Mouse (Mus musculus) adrenal gland, postnatal 4 days (tissue): ENCODE measurements around the gene Nrbf2. TPM values are rescaled to one million over a fixed set of nuclear protein-coding genes. Genes with fewer than 3 reads are reported as not detected.

ENCODE experiments used
- DNase-seq, 2 experiments: peaks; one replicate each; pipeline ENCODE4 v3.0.0; 2021 to 2022; ENCODE audit warnings: low spot score in 2 of 2, mixed read lengths in 2 of 2
- long read RNA-seq, 2 experiments: library from polyadenylated mRNA; stranded (forward); transcript quantifications; one replicate each; pipeline ENCODE4 v2.0.0; 2021
- total RNA-seq, 2 experiments: library from RNA; stranded (reverse); gene quantifications; 2 replicates each; pipeline ENCODE4 v1.2.3; 2021

Nrbf2 gene
- total RNA-seq, result 10 to 100 TPM; 15.5 to 16.3 TPM
- long read RNA-seq, experiment 1, transcript Nrbf2-201 (4 exons, 1,813 nt), result major isoform, 16 of 16 reads
- long read RNA-seq, experiment 1, partial matches to known transcripts, result 0 of 16 reads
- long read RNA-seq, experiment 1, other reads (novel, unspliced or antisense), result 0 of 16 reads
- long read RNA-seq, experiment 2, transcript Nrbf2-201 (4 exons, 1,813 nt), result major isoform, 31 of 36 reads
- long read RNA-seq, experiment 2, partial matches to known transcripts, result 1 of 36 reads
- long read RNA-seq, experiment 2, other reads (novel, unspliced or antisense), result 4 of 36 reads

DNA sequence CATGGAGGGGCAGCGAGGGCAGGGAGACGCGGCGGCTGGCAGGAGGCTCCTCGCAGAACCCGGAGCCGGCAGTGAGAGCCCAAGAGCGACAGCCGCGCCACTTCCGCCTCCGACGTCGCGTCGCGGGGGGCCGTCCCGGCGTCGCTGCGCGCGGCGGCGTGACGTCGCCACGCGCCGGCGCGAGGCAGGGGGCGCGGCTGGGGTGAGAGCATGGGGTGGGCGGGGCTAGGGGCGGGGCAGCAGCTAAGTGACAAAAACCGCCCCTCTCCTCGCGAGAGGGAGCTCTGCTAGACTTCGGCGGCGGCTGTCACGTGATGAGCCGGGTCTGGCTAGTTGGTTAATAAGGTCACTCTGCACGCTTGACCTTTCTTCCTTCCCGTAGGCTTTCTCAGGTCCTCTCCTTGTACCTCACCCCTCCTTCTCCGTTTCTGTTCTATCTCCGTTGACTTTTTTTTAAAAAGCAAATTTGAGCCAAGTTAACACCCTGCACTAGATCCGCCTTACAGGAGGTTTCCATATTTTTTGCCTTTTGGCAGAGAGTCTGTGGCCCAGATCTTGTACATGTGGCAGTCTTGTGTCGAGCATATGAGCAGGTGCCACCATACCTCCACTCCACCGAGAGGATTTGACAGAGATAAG is at the start of gene Nrbf2:
TSS of gene Nrbf2 (minus strand) at position 130 of the 639 bp plus-strand sequence.
- DNase-seq, result peak; percentile 55 to 62

DNA sequence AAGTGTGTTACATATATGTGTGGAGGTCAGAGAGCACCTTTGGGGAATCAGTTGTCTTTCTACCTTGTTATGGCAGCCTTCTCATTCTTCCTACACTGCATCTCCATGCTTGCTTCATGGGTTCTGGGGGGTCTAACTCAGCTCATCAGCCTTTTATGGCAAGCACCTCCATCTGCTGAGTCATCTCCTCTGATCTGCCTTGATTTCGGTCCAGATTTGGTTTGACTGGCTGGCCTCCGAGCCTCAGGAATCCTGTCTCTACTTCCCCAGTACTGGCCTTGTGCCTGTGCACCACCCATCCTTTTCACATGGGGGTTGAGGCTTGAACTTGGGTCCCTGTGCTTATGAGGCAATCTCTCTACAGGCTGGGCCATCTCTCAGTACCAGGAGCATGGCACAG is 45.5 kb upstream of the Nrbf2 start:
- no peak for DNase-seq

DNA sequence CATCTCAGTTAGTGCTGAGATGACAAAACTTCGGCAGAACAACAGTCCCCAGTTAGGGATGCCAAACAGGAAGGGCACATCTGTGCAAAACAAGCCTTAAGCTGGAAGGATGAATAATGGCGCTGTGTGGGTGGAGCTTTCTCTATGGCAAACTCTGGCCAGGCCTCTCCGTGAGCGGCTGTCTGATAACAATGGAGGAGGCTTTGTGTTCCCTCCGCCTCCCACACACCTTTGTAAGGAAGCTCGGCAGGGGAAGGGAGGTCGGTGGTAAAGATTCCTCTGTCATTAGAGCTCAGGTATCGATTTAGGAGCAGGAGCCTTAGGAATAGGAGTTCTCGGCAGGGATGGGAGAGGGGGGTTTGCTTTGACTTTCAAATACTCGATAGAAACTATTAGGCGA is 44.6 kb upstream of the Nrbf2 start:
- DNase-seq, result no peak

DNA sequence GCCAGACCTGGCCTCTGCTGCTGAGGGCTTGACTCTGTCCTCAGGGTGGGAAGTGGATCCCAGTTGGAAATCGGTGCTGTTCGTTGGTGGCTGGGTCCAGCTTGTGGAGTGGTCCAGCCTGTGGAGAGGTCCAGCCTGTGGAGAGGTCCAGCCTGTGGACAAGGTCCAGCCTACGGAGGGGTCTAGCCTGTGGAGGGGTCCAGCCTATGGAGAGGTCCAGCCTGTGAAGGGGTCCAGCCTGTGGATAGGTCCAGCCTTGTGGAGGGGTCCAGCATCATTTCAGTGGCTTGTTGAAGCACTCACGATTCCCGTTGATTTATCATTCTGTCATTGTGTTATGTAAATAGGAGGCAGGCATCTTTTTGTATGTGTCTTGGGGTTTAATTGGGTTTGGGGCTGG is 43.1 kb upstream of the Nrbf2 start:
- no peak for DNase-seq

DNA sequence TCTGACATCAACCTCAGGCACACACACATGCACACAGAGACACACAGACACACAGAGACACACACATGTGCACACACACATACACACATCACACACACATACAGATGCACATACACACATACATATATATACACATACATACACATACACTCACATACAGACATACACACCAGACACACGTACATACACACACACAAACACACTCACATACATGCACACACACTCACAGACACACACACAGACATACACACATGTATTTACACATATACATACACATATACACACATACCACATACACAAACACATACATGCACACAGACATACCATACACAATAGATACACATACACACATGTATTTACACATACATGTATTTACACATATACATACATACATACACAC is 38.9 kb upstream of the Nrbf2 start:
- DNase-seq, result no peak

DNA sequence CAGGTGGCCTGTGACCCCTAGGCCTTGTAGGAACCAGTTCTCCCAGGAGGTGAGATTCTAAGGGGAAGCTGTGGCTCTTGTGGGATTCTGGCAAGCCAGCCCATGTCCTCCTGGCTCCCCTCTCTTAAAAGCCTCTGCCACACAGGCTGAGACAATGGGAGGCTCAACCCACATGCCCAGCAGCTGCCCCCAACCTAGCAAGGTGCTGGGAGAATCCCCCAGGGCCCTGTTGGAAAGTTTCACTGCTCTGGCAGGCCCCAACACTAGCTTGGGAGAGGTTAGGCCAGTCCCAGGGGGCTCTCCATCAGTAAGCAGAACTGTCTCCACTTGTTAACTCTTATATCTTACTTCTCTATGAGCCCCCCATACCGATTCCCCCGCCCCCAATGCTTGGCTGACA is 36.3 kb upstream of the Nrbf2 start:
- no peak for DNase-seq

DNA sequence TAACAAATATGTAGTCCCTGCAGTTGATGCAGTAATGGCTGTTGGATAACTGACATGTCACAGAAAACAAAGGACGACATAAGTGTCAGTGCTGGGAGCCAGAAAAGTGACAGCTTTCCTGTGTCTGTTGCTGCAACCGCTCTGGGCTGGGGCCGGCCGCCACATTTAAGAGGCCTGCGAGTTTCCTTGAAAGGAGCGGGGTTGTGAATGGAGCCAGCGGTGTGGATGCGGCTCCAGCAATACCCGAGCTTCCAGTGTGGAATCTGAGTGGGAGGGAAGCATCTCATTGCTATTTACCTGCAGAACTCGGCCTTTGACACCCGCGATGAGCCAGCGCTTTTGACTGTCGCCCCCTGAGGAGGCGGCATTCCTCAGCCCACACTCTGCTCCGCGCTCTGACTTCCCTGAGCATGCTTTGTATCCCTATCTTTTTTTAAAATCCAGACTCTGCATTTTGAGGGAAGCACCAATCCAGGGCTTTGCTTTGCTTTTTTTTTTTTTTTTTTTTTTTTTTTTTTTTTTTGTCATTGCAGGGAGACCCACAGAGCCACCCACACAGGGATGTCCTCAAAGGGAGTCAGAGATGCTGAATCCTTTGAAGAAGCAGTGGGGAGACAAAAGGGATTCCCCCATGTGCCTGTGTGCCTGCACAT is 35.2 kb upstream of the Nrbf2 start:
- DNase-seq, result no peak

DNA sequence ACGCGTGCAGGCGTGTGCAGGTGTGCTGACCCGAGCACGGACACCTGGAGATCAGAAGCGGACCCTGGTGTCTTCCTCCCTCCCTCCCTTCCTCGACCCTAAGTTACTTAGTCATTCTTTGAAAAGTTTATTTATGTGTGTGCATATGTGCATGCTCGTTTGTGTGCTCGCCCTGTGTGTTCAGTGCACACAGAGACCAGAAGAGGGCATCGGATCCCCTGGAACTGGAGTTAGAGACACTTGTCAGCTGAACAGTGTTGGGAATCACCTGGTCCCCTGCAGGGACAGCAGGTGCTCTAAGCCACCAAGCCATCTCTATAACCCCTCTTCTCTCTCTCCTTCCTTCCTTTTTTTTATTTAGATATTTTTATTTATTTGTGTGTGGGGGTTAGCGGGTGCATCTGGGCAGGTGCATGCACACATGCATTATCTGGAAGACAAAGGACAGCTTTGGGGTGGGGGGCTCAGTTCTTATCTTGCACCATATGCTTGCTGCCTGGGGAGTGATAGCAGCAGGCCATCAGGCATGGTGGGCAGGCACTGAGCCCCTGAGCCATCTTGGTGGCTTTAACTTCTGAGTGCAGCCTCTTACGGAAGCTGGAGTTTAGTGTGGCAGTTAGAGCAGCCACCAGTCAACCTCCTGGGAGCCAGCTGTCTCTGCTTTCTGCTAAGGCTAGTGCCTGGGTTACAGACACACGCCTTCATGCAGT is 34.1 kb upstream of the Nrbf2 start:
- DNase-seq, result no peak

DNA sequence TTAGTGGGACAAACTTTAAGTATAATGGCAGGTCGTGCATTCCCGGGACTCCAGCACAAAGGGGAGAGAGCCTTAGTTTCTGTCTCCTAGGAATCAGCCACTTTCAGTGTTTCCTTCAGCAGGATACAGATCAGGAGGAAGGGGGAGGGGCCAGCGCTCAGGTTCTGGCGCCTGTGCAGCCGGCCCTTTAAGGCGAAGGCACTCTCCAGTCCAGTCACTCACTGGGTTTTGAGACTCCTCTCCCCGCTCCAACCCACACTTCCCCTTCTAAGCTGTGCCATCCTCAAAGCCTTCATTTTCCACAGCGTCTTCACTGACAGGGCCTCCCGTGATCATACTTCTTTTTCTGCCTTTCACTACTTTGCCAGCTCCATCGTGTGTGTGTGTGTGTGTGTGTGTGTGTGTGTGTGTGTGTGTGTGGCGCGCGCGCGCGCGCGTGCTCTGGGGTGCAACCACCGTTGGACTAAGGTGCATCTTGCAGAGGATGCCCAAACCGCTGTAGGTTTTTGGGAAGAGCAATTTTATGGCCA is 32.9 kb upstream of the Nrbf2 start:
- DNase-seq, result no peak

DNA sequence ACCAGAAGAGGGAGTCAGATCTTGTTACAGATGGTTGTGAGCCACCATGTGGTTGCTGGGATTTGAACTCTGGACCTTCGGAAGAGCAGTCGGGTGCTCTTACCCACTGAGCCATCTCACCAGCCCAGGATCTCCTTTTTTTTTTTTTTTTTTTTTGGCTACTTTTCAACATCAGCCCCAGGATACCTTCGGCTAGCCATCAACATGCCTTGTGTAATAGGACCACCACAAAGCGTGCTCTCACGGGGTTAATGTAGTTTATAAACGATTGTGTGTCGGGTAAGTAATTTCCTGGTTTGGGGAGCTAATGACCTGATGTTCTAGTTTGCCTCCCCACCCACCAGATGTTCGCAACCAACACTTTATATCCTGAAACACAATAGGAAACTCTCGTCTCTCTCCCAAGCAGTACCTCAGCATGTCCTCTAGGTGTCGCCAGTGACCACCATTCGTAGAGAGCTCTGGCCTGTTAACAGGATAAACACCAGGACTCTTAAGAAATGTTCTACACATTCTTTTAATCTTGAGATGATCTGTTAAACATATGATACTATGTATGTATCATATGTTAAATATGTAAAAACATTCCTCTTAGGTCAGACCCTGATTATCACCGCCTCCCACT is 29.8 kb upstream of the Nrbf2 start:
- DNase-seq, result no peak

DNA sequence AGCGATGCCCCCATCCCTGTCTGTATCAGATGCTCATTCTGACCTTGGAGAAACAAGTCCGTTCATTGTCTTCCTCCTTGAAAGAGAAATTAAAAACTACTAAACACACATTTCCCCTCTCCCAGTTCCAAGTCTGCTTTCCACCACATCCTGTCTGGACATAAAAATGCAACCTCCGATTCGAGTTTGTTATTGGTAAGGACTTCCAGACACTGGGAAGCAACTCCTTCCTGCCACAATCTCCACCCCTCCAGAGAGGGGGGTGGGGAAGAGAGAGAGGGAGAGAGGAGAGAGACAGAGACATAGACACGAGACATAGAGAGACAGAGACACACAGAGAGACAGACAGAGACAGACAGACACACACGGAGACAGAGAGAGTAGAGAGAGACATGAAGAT is 27.4 kb upstream of the Nrbf2 start:
- DNase-seq, result no peak

DNA sequence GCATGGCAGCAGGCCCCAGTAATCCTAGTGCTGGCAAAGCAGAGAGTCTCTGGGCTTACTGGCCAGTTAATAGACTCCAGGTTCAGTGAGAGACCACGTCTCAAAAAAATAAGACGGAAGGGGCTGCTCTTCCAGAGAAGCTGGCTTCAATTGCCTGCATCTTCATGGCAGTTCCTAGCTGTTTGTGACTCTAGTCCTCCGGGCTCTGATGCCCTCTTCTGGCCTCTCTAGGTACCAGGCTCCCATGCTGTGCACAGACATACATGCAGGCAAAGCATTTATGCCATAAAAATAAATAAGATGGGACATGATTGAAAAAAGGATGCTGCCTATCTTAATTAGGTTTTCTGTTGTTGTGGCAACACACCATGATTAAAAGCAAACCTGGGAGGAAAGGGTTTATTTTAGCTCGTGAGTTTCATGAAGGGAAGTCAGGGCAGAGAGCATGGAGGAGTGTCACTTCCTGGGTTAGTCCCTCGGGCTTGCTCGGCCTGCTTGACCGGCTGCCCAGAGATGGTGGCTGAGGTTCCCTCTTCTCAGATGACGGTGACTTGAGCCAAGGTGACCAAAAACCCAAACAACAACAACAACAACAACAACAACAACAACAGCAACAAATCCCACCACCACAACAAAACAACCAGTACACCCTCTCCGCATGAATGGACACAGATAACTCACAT is 26.3 kb upstream of the Nrbf2 start:
- DNase-seq, result peak in 1 of 2 experiments; percentile 43

DNA sequence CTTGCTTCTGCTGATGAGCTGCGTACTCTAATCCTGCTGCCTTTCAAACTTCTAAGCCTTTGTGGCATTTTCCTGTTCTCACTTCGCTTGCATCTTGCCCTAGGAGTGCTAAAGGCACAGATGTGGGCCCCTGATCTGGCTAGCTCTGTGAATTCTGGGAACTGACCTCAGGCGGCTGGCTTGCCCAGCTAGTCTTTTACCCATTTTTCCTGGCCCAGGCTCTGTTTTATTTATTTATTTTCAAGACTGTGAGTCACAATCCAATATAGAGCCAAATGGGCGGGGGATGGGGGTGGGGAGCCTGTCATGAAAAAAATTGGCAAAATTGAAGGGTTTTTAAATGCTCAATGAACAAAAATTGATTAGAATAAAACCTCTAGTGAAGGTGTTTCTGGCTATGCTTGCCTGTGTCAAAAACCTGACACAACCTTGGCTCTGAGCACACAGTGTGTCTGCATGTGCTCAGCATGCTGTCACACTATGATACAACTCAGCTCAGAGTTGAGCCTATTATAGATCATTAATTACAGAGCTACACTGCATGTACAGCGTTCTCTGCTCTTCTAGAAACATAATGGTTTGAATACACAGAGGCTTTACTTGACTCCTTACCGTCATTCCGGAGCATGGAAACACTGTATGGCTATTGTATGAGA is 24.5 kb upstream of the Nrbf2 start:
- DNase-seq, result no peak

DNA sequence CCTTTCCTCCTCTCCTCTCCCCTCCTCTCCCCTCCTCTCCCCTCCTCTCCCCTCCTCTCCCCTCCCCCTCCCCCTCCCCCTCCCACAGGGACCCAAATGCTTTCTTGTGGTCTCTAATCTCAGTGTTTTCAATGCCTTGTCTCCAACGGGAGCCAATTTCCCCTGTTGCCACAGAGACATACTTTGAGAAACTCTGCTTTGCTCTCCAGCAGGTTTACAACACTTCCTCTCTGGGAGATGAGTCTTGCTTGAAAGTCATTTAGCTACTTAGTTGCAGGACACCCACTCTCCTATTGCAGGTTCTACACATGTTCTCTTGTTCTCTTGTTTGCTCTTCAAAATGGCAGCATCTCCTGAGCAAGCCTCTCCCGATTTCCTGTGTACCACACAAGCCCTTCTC is 17.2 kb upstream of the Nrbf2 start:
- no peak for DNase-seq

DNA sequence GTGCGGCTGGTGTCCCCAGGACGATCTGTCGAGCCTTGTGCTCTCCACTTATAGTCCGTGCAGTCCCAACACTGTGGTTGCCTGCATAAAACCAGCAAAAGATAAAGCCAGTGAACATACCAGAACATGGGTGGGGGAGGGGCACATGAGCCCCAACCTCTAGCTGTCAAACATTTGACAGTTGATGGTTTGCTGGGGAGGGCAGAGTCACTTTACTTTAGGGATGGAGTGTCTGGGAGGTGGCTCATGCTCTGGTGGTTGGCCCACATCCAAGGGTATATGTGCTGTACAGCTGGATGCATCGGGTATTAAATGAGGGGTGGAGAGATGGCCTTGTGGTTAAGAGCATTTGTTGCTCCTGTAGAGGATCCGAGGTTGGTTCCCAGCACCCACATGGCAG is 15.9 kb upstream of the Nrbf2 start:
- no peak for DNase-seq

DNA sequence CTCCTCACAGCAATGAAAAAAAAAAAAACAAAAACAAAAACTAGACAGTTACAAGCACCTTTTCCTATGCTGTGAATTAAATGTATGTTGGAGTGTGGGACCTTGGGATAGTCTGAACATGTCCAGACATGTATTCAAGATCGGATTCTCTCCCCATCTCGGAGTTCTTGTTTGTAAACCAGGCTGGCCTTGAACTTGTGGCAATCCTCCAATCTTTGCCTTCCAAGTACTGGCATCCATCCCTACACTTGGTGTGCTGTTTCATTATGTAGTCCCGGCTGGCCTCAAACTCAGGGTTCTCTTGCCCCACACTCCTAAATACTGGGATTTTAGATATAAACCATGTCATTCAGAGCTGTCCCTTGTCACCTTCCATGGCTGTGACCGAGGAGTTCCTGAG is 14.2 kb upstream of the Nrbf2 start:
- DNase-seq, result no peak

DNA sequence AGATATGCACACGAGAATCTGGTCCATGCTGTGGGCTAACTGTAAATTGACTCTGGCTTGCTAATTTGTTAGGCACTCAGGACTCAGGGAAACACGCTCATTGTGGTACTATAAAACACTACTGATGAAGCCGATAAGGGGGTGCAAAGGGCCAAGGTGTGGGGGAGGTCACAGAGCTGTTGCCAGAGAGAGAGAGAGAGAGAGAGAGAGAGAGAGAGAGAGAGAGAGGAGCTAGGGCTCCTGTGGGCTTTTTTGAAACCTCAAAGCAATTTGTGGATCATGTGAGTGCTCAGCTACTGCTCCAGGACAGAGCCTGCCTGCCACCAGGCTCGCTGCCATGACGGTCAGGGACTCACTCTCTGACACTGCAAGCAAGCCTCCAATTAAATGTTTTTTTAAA is 13.8 kb upstream of the Nrbf2 start:
- DNase-seq, result no peak

DNA sequence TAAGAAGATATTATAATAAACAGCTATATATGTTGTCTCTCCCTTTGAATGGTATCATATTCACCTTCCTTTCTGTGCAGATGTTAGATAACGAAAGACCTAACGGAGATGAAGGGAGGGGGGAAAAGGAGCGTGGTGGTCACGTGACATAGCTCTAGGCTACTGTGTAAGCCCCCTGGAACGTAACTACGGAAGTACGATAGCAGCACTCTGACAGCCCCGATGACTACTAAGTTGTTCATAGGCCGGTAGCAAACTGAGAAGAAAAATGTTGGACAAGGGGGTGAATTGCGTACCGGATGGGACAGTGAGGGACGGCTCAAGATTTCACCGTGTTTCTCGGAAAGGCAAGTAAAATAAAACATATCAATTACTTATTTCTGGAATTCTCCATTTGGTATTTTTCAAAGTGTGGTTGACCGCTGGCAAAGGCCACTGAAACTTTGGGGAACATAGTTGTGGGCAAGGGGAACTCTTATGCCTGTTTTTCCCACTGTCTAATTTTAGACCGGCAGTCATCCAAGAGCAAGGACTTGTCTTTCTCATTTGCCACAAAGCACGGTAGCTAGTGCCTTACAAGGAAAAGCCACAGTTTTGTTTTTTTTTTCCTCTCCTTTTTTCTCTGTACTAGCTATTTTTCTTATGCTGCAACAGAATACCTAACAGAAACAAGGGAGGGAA is 12.2 kb upstream of the Nrbf2 start:
- DNase-seq, result no peak

DNA sequence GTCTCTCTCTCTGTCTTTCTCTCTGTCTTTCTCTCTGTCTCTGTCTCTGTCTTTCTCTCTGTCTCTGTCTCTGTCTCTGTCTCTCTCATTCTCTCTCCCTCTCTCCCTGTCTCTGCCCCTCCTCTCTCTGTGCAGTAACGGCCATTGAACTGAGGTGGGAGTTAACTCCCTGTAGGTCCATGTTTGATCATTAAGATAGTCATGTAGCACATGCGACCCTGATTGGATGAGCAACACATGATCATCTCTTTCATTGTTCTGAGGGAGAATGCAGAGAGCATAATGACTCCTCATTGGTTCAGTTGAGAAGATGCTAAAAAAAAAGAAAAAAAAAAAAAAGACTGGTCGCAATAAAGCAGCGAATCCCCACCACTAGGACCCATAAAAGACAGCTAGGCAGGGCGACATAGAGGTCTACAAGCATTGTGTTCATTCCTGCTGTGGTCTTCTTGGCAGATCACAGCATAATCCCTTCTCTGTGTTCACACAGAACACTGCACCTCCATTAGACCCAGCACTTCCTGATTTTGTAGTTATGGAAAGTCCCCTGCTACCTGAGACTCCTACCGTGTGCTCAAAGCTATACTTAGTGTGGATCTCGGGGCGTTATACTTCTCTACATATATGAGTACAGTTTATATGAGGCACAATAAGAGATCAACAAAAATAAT is 11.5 kb upstream of the Nrbf2 start:
- no peak for DNase-seq
